Mouse (Mus musculus) cerebellum, adult 2 months (tissue): ENCODE data around the gene Smg6.

Experiments
- CTCF ChIP-seq: fragments of 200-500 bp; IDR thresholded peaks from 2 replicates; pipeline ENCODE4 v1.5.1; 2011; ENCODE audit warnings: low read depth, mild to moderate bottlenecking, control low read depth, low read length, moderate library complexity, borderline replicate concordance; ENCODE audit not compliant: insufficient read depth
- POLR2A ChIP-seq: fragments of 200-500 bp; IDR thresholded peaks from 2 replicates; pipeline ENCODE4 v1.6.1; 2011; ENCODE audit warnings: low read length, control low read depth, borderline replicate concordance; ENCODE audit not compliant: insufficient read depth

- TF ChIP-seq CTCF (no peak), POLR2A (no peak)
Measured at GRCm38 (mm10) chr11:75183917-75184570, 258.4 kb downstream of the Smg6 start.
